Mouse (Mus musculus): ENCODE data around the gene Arhgap31.
A peak's percentile ranks its signal among the peaks of the same experiment; 100 is the strongest.

DNA sequence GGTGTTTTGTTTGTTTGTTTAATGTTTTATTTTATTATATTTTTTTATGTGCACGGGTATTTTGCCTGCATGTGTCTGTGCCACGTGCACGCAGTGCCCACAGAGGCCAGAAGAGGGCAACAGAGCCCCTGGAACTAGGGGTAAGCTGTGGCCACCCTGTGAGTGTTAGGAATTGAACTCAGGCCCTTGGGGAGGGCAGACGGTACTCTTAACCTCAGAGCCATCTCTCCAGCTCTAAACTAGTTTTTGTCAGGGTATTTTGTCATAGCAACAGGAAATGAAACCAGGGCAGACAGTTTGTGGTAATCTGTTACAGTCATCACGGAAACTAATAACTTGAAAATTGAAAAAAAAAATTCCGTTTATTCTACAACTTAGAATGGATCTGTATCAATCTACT, 80.9 kb downstream of the Arhgap31 start:
- TF ChIP-seq CTCF (IDR thresholded peaks at IDR 0.05; ENCODE audit: low read depth) (peak; percentile 75), EP300 (IDR thresholded peaks at IDR 0.05; ENCODE audit: low read depth) (no peak)

Data from liver, postnatal 0 days (tissue).